Mouse (Mus musculus) hindbrain, embryonic 11.5 days (tissue): Measurements from ENCODE around the gene Snw1. TPM values are rescaled to one million over a fixed set of nuclear protein-coding genes. Genes with fewer than 3 reads are reported as not detected.
"Not testable (repeated sequence)": the region's sequence is repeated elsewhere in the genome, so short reads cannot be mapped to it uniquely, and the experiment has no call there.

Source experiments
- ATAC-seq: fragments of 200-750 bp; cut with Nextera tagmentation; 2 replicates; pipeline ENCODE4 v1.8.0; 2017; ENCODE audit warnings: mild to moderate bottlenecking, moderate TSS enrichment, moderate library complexity; ENCODE audit not compliant: low FRiP score
- DNase-seq: peaks from one replicate; pipeline ENCODE4 v3.0.0-alpha.2; 2015; ENCODE audit warnings: low spot score
- H3K27ac ChIP-seq: fragments of 300-500 bp; sonication (generic); 2 replicates; pipeline ENCODE4 v1.5.1; 2014; ENCODE audit warnings: mild to moderate bottlenecking, low read depth, low read length
- H3K27me3 ChIP-seq: fragments of 300-500 bp; sonication (generic); 2 replicates; pipeline ENCODE4 v1.6.1; 2014; ENCODE audit warnings: mild to moderate bottlenecking, low read length, moderate library complexity, mixed read lengths; ENCODE audit not compliant: control insufficient read depth, insufficient read depth
- H3K36me3 ChIP-seq: fragments of 300-500 bp; sonication (generic); 2 replicates; pipeline ENCODE4 v1.6.1; 2014; ENCODE audit warnings: mild to moderate bottlenecking, low read length, moderate library complexity, mixed read lengths; ENCODE audit not compliant: control insufficient read depth, insufficient read depth
- H3K4me1 ChIP-seq: fragments of 300-500 bp; sonication (generic); replicated peaks from 2 replicates; pipeline ENCODE4 v1.6.1; 2014; ENCODE audit warnings: low read length, mixed read lengths; ENCODE audit not compliant: control insufficient read depth, insufficient read depth
- H3K4me2 ChIP-seq: fragments of 300-500 bp; sonication (generic); replicated peaks from 2 replicates; pipeline ENCODE4 v1.6.1; 2014; ENCODE audit warnings: mild to moderate bottlenecking, low read depth, low read length
- H3K4me3 ChIP-seq: fragments of 300-500 bp; sonication (generic); 2 replicates; pipeline ENCODE4 v1.5.1; 2014; ENCODE audit warnings: low read depth, low read length
- H3K9ac ChIP-seq: fragments of 300-500 bp; sonication (generic); 2 replicates; pipeline ENCODE4 v1.6.1; 2014; ENCODE audit warnings: low read depth, low read length
- H3K9me3 ChIP-seq: fragments of 300-500 bp; sonication (generic); 2 replicates; pipeline ENCODE4 v1.6.1; 2016; ENCODE audit warnings: low read length; ENCODE audit not compliant: control insufficient read depth
- WGBS: fragments of 180-500 bp; shearing (Covaris S2); extraction: QIAGEN DNeasy Blood & Tissue Kit; methylation state at CpG from one replicate; pipeline ENCODE4 v1.1.7; 2014; 5-methylcytosine and 5-hydroxymethylcytosine counted together
- polyA plus RNA-seq: library from polyadenylated mRNA; unstranded; fragments of >200 nt; fragmentation: Nextera tagmentation; extraction: Ambion mirVana; gene quantifications from 2 replicates; pipeline ENCODE4 v1.2.1, GENCODE M21; 2014

Gene Snw1
- polyA plus RNA-seq: 156 and 160 TPM in 2 replicates

GRCm38 (mm10) chr12:87471964-87472786 lies at the start of gene Snw1:
Snw1 (minus strand) TSS chr12:87472274.
- ATAC-seq: peak; percentile 95
- Histone ChIP-seq H3K36me3 (no peaks in the 10 kb centered on the region), H3K9ac (peak within 1 kb of the TSS; percentile 86), H3K4me3 (peak within 1 kb of the TSS; percentile 73), H3K9me3 (no peaks in the 10 kb centered on the region), H3K4me2 (peak within 1 kb of the TSS; percentile 59), H3K27ac (peak within 1 kb of the TSS; percentile 73), H3K27me3 (no peaks in the 10 kb centered on the region), H3K4me1 (no peaks in the 10 kb centered on the region)
- DNase-seq: peak; percentile 97
- WGBS: 3% methylated on average over 45 of the region's 45 CpGs

GRCm38 (mm10) chr12:87519616-87520015 lies 47.5 kb upstream of the Snw1 start:
- not testable (repeated sequence) for H3K9me3 ChIP-seq, H3K4me2 ChIP-seq, H3K27me3 ChIP-seq, ATAC-seq, H3K4me3 ChIP-seq, DNase-seq, H3K4me1 ChIP-seq, H3K9ac ChIP-seq, H3K36me3 ChIP-seq, H3K27ac ChIP-seq
- 78% methylated on average over 3 of the region's 3 CpGs for WGBS

- not testable (repeated sequence) for H3K4me1 ChIP-seq, H3K4me2 ChIP-seq, DNase-seq, H3K4me3 ChIP-seq, H3K27ac ChIP-seq, ATAC-seq, H3K9me3 ChIP-seq, H3K36me3 ChIP-seq, H3K9ac ChIP-seq, H3K27me3 ChIP-seq
- WGBS: 88% methylated on average over 4 of the region's 4 CpGs
These were observed 41.9 kb upstream of the Snw1 start, which contains the start of gene Gm8300 for GRCm38 (mm10) chr12:87514016-87514415. Gm8300 (plus strand) TSS chr12:87514316.

GRCm38 (mm10) chr12:87494421-87494820 lies 22.3 kb upstream of the Snw1 start, which contains the start of gene Gm5788:
Gm5788 (plus strand) TSS chr12:87494721.
- H3K9me3 ChIP-seq, ATAC-seq, H3K36me3 ChIP-seq, H3K27me3 ChIP-seq, H3K9ac ChIP-seq, H3K4me3 ChIP-seq, H3K27ac ChIP-seq, H3K4me1 ChIP-seq, H3K4me2 ChIP-seq, DNase-seq: not testable (repeated sequence)
- 81% methylated on average over 3 of the region's 3 CpGs for WGBS

GRCm38 (mm10) chr12:87488683-87489082 lies 16.6 kb upstream of the Snw1 start:
- H3K36me3 ChIP-seq, DNase-seq, H3K4me2 ChIP-seq, H3K4me1 ChIP-seq, H3K9me3 ChIP-seq, H3K27me3 ChIP-seq, H3K9ac ChIP-seq, H3K27ac ChIP-seq, H3K4me3 ChIP-seq, ATAC-seq: not testable (repeated sequence)
- 77% methylated on average over 2 of the region's 2 CpGs for WGBS

GRCm38 (mm10) chr12:87482482-87482881 lies 10.4 kb upstream of the Snw1 start:
- 88% methylated on average over 5 of the region's 5 CpGs for WGBS
- H3K4me2 ChIP-seq, H3K9ac ChIP-seq, H3K9me3 ChIP-seq, ATAC-seq, H3K4me1 ChIP-seq, DNase-seq, H3K27me3 ChIP-seq, H3K36me3 ChIP-seq, H3K4me3 ChIP-seq, H3K27ac ChIP-seq: not testable (repeated sequence)

- H3K27me3 ChIP-seq: no peaks in the 10 kb centered on the region
- no peak overlapping the region for H3K9ac ChIP-seq
- H3K27ac ChIP-seq: no peak overlapping the region
- no peak overlapping the region for H3K4me3 ChIP-seq
- DNase-seq (no peak), ATAC-seq (no peak)
- no peaks in the 10 kb centered on the region for H3K4me1 ChIP-seq
- H3K4me2 ChIP-seq: no peak overlapping the region
- H3K9me3 ChIP-seq: no peaks in the 10 kb centered on the region
- 86% methylated on average over 3 of the region's 3 CpGs for whole genome bisulfite sequencing
- H3K36me3 ChIP-seq: no peaks in the 10 kb centered on the region
These were observed 2.7 kb upstream of the Snw1 start for GRCm38 (mm10) chr12:87474756-87475155.

GRCm38 (mm10) chr12:87471421-87471963 lies 582 bp downstream of the Snw1 start:
- H3K4me2 ChIP-seq: peak overlapping the region; percentile 59
- no peak for DNase-seq
- H3K27me3 ChIP-seq: no peaks in the 10 kb centered on the region
- peak overlapping the region; percentile 73 for H3K27ac ChIP-seq
- no peaks in the 10 kb centered on the region for H3K4me1 ChIP-seq
- under 1% methylated on average over 19 of the region's 19 CpGs for WGBS
- no peaks in the 10 kb centered on the region for H3K36me3 ChIP-seq
- H3K9me3 ChIP-seq: no peaks in the 10 kb centered on the region
- H3K4me3 ChIP-seq: peak overlapping the region; percentile 73
- peak overlapping the region; percentile 86 for H3K9ac ChIP-seq
- ATAC-seq: no peak
